Mouse (Mus musculus): Measurements from ENCODE around the gene Gm45837. TPM values are rescaled to one million over a fixed set of nuclear protein-coding genes. Genes with fewer than 3 reads are reported as not detected.
A peak's percentile ranks its signal among the peaks of the same experiment; 100 is the strongest.

Gene Gm45837
- total RNA-seq, 2 experiments from 2014 or later, result 3.7 TPM; not detected in 1

GRCm38 (mm10) chr7:101391909-101392479 lies 18.7 kb upstream of the Gm45837 start:
- no peak for DNase-seq

- no peak for DNase-seq
These were observed 17.7 kb upstream of the Gm45837 start for GRCm38 (mm10) chr7:101393015-101393414.

- peak; percentile 47 for DNase-seq
These were observed 16.8 kb upstream of the Gm45837 start for GRCm38 (mm10) chr7:101393694-101394504.

- DNase-seq, result no peak
These were observed 16.1 kb upstream of the Gm45837 start for GRCm38 (mm10) chr7:101394569-101394968.

- DNase-seq, result no peak
These were observed 15.2 kb upstream of the Gm45837 start for GRCm38 (mm10) chr7:101395471-101395870.

- DNase-seq, result no peak
These were observed 13.5 kb upstream of the Gm45837 start for GRCm38 (mm10) chr7:101397175-101397574.

- no peak for DNase-seq
These were observed 9.2 kb upstream of the Gm45837 start for GRCm38 (mm10) chr7:101401510-101401909.

GRCm38 (mm10) chr7:101403831-101404230 lies 6.9 kb upstream of the Gm45837 start:
- DNase-seq, result no peak

GRCm38 (mm10) chr7:101412796-101413195 lies 2.1 kb downstream of the Gm45837 start:
- peak; percentile 89 for DNase-seq

GRCm38 (mm10) chr7:101414209-101414608 lies 3.5 kb downstream of the Gm45837 start:
- no peak for DNase-seq

- no peak for DNase-seq
These were observed 4.2 kb downstream of the Gm45837 start for GRCm38 (mm10) chr7:101414661-101415511.

GRCm38 (mm10) chr7:101415512-101416100 lies 4.9 kb downstream of the Gm45837 start:
- no peak for DNase-seq

GRCm38 (mm10) chr7:101416391-101416790 lies 5.7 kb downstream of the Gm45837 start:
- no peak for DNase-seq

- peak; percentile 45 for DNase-seq
These were observed 8.5 kb downstream of the Gm45837 start for GRCm38 (mm10) chr7:101419013-101419770.

- no peak for DNase-seq
These were observed 10.8 kb downstream of the Gm45837 start, which contains the start of gene Pde2a for GRCm38 (mm10) chr7:101421529-101421928. Gene Pde2a (plus strand): TSS chr7:101421691.

GRCm38 (mm10) chr7:101422069-101422468 lies 11.4 kb downstream of the Gm45837 start:
- DNase-seq, result peak; percentile 35

GRCm38 (mm10) chr7:101422646-101423045 lies 12.0 kb downstream of the Gm45837 start:
- no peak for DNase-seq

GRCm38 (mm10) chr7:101423970-101424369 lies 13.3 kb downstream of the Gm45837 start:
- DNase-seq, result no peak

GRCm38 (mm10) chr7:101426692-101427091 lies 16.0 kb downstream of the Gm45837 start:
- DNase-seq, result no peak

GRCm38 (mm10) chr7:101427736-101428135 lies 17.1 kb downstream of the Gm45837 start:
- peak; percentile 70 for DNase-seq

- no peak for DNase-seq
These were observed 24.4 kb downstream of the Gm45837 start for GRCm38 (mm10) chr7:101435038-101435437.

- no peak for DNase-seq
These were observed 27.2 kb downstream of the Gm45837 start for GRCm38 (mm10) chr7:101437876-101438275.

Measured in adrenal gland, postnatal 10 days (tissue).